Mouse (Mus musculus): Measurements from ENCODE around the gene Phf7. TPM values are rescaled to one million over a fixed set of nuclear protein-coding genes. Genes with fewer than 3 reads are reported as not detected.

Gene Phf7
- polyA plus RNA-seq, 2 experiments = 3.1 to 6.0 TPM

DNA sequence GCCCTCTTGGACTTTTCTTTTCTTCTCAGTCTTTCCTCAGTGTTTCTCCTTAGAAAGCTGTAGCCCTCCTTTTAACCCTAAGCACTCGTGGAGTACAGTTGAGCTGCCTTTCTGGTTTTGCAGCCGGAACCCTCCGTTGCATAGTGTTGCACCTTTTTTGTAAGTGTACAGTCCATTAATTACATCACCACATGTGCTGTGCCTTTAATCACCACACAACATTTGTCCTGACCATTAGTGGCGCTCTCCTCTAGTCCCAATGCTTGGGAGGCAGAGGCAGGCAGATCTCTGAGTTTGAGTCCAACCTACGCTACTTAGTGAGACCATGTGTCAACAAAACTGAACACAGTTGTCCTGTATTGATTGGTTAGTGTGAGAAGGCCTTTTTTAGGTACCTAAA is 974 bp upstream of the Phf7 start:
- ATAC-seq (ENCODE audit: insufficient read depth) (no peak), DNase-seq (ENCODE audit: low read depth in 3 of 3, low spot score in 3 of 3) (no peak)
- peaks cover 40% of the 10 kb centered on the region for H3K36me3 ChIP-seq (replicated peaks; ENCODE audit: control insufficient read depth, insufficient read depth, low read depth)
- H3K4me1 ChIP-seq (replicated peaks; ENCODE audit: control insufficient read depth in 2 of 2, insufficient read depth in 2 of 2, low read length in 1 of 2) = peaks cover 7 to 9% of the 10 kb centered on the region in 2 experiments
- no peak overlapping the region; the same call in 1 of the 2 replicates for H3K27ac ChIP-seq
- H3K9ac ChIP-seq (replicated peaks) = peak overlapping the region; percentile 94
- H3K4me2 ChIP-seq (ENCODE audit: low read depth) = peak overlapping the region; percentile 82
- WGBS (ENCODE audit: insufficient replicate concordance) = 75% methylated on average over 5 of the region's 5 CpGs
- no peaks in the 10 kb centered on the region for H3K9me3 ChIP-seq (ENCODE audit: control insufficient read depth, low read length)
- H3K4me3 ChIP-seq (ENCODE audit: insufficient read depth in 1 of 2, low read depth in 2 of 2, low read length in 2 of 2) = peak overlapping the region; percentile 88 to 97
- H3K27me3 ChIP-seq (ENCODE audit: control insufficient read depth, insufficient read depth, low read length) = no peaks in the 10 kb centered on the region
- 0 out of 2 replicates have a peak, but pooled peaks have one; percentile 7 for TF ChIP-seq CTCF (IDR thresholded peaks at IDR 0.05; ENCODE audit: low read depth)
- TF ChIP-seq EP300 (IDR thresholded peaks at IDR 0.05; ENCODE audit: low read depth) = no peak

GRCm38 (mm10) chr14:31251626-31252025 is 509 bp upstream of the Phf7 start:
- under 1% methylated on average over 18 of the region's 18 CpGs for WGBS (ENCODE audit: insufficient replicate concordance)
- peaks cover 7 to 9% of the 10 kb centered on the region in 2 experiments for H3K4me1 ChIP-seq (replicated peaks; ENCODE audit: control insufficient read depth in 2 of 2, insufficient read depth in 2 of 2, low read length in 1 of 2)
- TF ChIP-seq EP300 (IDR thresholded peaks at IDR 0.05; ENCODE audit: low read depth) (no peak), CTCF (IDR thresholded peaks at IDR 0.05; ENCODE audit: low read depth) (0 out of 2 replicates have a peak, but pooled peaks have one; percentile 6)
- peaks cover 36% of the 10 kb centered on the region for H3K36me3 ChIP-seq (replicated peaks; ENCODE audit: control insufficient read depth, insufficient read depth, low read depth)
- H3K27ac ChIP-seq = peak overlapping the region; percentile 44
- no peaks in the 10 kb centered on the region for H3K27me3 ChIP-seq (ENCODE audit: control insufficient read depth, insufficient read depth, low read length)
- peak overlapping the region; percentile 88 to 97 for H3K4me3 ChIP-seq (ENCODE audit: insufficient read depth in 1 of 2, low read depth in 2 of 2, low read length in 2 of 2)
- no peaks in the 10 kb centered on the region for H3K9me3 ChIP-seq (ENCODE audit: control insufficient read depth, low read length)
- H3K4me2 ChIP-seq (ENCODE audit: low read depth) = peak overlapping the region; percentile 82
- H3K9ac ChIP-seq (replicated peaks) = peak overlapping the region; percentile 94
- peak; percentile 22 for ATAC-seq (ENCODE audit: insufficient read depth)
- no peak for DNase-seq (ENCODE audit: low read depth in 3 of 3, low spot score in 3 of 3)

DNA sequence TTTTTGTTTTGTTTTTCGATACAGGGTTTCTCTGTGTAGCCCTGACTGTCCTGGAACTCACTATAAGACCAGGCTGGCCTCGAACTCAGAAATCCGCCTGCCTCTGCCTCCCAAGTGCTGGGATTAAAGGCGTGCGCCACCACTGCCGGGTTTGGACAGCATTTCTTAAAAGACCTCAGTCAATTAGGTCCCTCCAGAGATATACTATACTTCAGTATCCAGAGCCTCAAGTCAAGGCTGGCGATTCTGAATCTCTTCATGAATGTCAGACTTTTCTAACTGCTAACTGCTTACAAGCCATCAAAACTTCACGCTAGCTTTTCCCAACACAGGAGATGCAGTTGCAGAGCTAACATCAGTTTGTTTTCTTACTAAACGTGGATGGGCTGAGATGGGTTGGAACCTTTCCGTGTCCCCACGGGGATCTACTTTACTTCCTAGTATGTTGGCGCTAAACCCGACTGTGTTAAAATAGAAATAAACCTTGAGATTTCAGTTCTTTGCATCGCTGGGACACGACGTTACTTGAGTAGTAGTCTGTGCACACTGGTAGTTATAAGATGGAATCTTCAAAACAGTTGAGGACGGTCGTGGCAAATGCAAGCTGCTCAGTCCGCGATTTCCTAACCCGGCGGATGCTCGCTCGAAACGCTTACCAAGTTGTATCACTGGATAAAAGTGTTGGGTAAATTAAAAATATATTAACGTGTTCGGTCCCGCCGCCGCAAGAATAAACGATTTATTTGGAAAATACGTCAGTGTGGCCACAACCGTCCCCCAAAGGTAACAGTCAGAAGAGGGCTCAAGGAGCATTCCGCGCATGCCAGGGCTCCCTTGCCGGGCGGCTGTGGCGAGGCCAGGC is 664 bp downstream of the Phf7 start:
- Histone ChIP-seq H3K4me3 (ENCODE audit: insufficient read depth in 1 of 2, low read depth in 2 of 2, low read length in 2 of 2) (peak overlapping the region; percentile 64 to 88), H3K4me1 (replicated peaks; ENCODE audit: control insufficient read depth in 2 of 2, insufficient read depth in 2 of 2, low read length in 1 of 2) (peaks cover 7 to 9% of the 10 kb centered on the region in 2 experiments), H3K9me3 (ENCODE audit: control insufficient read depth, low read length) (no peaks in the 10 kb centered on the region), H3K4me2 (ENCODE audit: low read depth) (peak overlapping the region; percentile 97), H3K27ac (peak overlapping the region; percentile 58), H3K27me3 (ENCODE audit: control insufficient read depth, insufficient read depth, low read length) (no peaks in the 10 kb centered on the region), H3K36me3 (replicated peaks; ENCODE audit: control insufficient read depth, insufficient read depth, low read depth) (peaks cover 24% of the 10 kb centered on the region), H3K9ac (replicated peaks) (peak overlapping the region; percentile 64)
- WGBS (ENCODE audit: insufficient replicate concordance) = 14% methylated on average over 38 of the region's 38 CpGs
- ATAC-seq (ENCODE audit: insufficient read depth) (peak; percentile 82), DNase-seq (ENCODE audit: low read depth in 3 of 3, low spot score in 3 of 3) (peak in 1 of 3 experiments; percentile 18)
- TF ChIP-seq EP300 (IDR thresholded peaks at IDR 0.05; ENCODE audit: low read depth) (no peak), CTCF (IDR thresholded peaks at IDR 0.05; ENCODE audit: low read depth) (no peak)

- Histone ChIP-seq H3K36me3 (replicated peaks; ENCODE audit: control insufficient read depth, insufficient read depth, low read depth) (peaks cover 4% of the 10 kb centered on the region), H3K27me3 (ENCODE audit: control insufficient read depth, insufficient read depth, low read length) (no peaks in the 10 kb centered on the region), H3K4me2 (ENCODE audit: low read depth) (no peak overlapping the region), H3K9me3 (ENCODE audit: control insufficient read depth, low read length) (no peaks in the 10 kb centered on the region), H3K4me1 (replicated peaks; ENCODE audit: control insufficient read depth in 2 of 2, insufficient read depth in 2 of 2, low read length in 1 of 2) (peaks cover 7 to 9% of the 10 kb centered on the region in 2 experiments), H3K27ac (no peak overlapping the region), H3K4me3 (ENCODE audit: insufficient read depth in 1 of 2, low read depth in 2 of 2, low read length in 2 of 2) (no peak overlapping the region), H3K9ac (replicated peaks) (no peak overlapping the region)
- no peak for ATAC-seq (ENCODE audit: insufficient read depth)
- TF ChIP-seq EP300 (IDR thresholded peaks at IDR 0.05; ENCODE audit: low read depth) = no peak
- TF ChIP-seq CTCF (IDR thresholded peaks at IDR 0.05; ENCODE audit: low read depth) = no peak
- DNase-seq (ENCODE audit: low read depth in 3 of 3, low spot score in 3 of 3) = no peak
- 80% methylated on average over 6 of the region's 6 CpGs for WGBS (ENCODE audit: insufficient replicate concordance)
Observed at GRCm38 (mm10) chr14:31248396-31248795, 2.7 kb downstream of the Phf7 start.

DNA sequence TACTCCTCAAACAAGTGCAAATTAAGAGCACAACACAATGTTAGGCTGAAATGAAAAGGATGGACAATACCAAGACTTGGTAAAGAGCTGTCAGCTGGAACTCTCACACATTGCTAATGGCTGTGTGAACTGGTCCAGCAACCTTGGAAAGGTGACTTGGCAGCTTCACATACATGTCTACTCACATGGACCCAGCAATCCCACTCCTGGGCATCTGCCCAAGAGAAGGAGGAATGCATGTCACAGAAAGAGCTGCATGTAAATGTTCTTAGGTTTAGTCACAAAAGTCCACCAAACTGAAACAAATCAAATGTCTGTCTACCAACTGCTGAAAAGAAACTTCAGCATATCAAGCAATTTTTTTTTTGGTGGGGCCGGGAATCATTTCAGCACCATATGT is 5.2 kb downstream of the Phf7 start:
- no peaks in the 10 kb centered on the region for H3K9me3 ChIP-seq (ENCODE audit: control insufficient read depth, low read length)
- H3K4me1 ChIP-seq (replicated peaks; ENCODE audit: control insufficient read depth in 2 of 2, insufficient read depth in 2 of 2, low read length in 1 of 2) = peaks cover 0 to 4% of the 10 kb centered on the region in 2 experiments; a peak in 3 of 4 replicates
- H3K27ac ChIP-seq = no peak overlapping the region
- H3K27me3 ChIP-seq (ENCODE audit: control insufficient read depth, insufficient read depth, low read length) = no peaks in the 10 kb centered on the region
- H3K4me2 ChIP-seq (ENCODE audit: low read depth) = no peak overlapping the region
- TF ChIP-seq EP300 (IDR thresholded peaks at IDR 0.05; ENCODE audit: low read depth) = no peak
- TF ChIP-seq CTCF (IDR thresholded peaks at IDR 0.05; ENCODE audit: low read depth) = no peak
- no peak overlapping the region for H3K9ac ChIP-seq (replicated peaks)
- H3K4me3 ChIP-seq (ENCODE audit: insufficient read depth in 1 of 2, low read depth in 2 of 2, low read length in 2 of 2) = no peak overlapping the region
- ATAC-seq (ENCODE audit: insufficient read depth) (no peak), DNase-seq (ENCODE audit: low read depth in 3 of 3, low spot score in 3 of 3) (no peak)
- WGBS (ENCODE audit: insufficient replicate concordance) = 74% methylated on average over 1 of the region's 1 CpGs
- H3K36me3 ChIP-seq (replicated peaks; ENCODE audit: control insufficient read depth, insufficient read depth, low read depth) = no peaks in the 10 kb centered on the region

Measured in liver, embryonic 14.5 days (tissue).